Mouse (Mus musculus): Measurements from ENCODE around the gene Nobox.

The Nobox gene

DNA sequence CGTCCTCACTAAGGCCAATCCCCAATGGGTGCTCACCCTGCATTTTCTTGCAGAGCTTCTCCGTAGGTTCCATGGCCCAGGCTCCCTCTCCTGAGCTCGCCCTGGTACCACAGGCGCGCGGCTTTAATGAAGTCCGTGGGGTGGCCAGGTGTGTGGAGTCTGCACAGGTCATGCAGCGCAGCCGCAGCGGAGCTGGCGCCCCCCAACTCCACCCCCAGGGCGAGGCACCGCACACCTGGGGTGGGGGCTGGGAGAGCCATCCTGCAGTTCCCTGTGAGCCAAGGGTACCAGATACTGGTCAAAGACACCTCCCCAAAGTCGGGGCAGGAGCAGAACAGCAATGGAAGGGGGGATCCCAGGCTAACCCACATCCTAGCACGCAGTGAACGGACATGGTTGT is at the start of gene Nobox:
Gene Nobox, minus strand, starts transcription at position 101 of the 400 bp plus-strand sequence.
- no peak for DNase-seq

DNA sequence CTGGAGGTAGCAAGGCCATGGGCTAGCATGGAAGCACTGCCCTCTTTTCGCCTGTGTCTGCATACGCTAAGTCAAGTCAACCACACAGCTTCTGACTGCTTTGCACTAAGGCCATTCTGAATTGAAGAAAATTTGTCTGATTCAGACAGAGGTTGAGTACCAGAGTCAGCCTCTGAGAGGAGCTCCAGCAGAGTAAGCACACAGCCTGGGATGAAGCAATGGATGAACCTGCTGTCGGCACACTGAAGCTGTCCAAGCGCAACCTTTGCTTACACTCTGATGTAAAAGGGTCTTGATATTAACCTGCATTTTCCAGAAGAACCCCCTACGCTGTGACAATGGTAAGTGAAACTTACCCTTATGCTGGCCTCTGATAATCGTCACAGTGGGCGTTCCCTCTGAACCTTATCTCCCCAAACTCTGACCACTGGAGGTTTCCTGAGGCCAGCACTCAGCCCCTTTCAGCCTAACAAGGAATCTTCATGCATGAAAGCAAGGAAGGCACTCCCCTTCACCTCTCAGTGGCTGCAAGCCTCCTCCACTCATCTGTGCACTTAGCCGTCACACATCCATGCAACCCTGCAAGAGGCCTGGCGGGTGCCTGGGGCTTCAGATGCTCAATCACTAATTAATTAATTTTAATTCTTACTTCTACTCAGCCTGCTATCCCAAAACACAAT is 45.3 kb upstream of the Nobox start:
- no peak for DNase-seq

DNA sequence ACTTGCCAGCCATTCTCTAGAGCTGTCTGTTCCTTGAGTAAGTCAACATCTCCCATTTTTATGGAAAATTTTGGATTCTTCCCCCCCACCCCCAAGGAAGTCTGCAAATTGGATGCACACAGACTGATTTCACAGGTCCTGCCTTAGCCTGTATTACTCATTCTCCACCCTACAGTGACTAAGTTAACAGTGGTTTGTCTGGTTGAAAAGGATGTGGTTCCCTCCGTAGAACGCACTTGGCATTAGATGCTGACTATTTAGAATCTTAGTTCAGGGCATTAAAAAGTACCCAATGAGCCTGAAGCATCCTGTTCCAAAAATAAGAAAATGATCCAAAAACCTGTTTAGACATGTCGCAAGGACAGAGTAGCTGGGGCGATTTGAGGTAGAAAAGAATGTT is 44.1 kb upstream of the Nobox start:
- no peak for DNase-seq

DNA sequence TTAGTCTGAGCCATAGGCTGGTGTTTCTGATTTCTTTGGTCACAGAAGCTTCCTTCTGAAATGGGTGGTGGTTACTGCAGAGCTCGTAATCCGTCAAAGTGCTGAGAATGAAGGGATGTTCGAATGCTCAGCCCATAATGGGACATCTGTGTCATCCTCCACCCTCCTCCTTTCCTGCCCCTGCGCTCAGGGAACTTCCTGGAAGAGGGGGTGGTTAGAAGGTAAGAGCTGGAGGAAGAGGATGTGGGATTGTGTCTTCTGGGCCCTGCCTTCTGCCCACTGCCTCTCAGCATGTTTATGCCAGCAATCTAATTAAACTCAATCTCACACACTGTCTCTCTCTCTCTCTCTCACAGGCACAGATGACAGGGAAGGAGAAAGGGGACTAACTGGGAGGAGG is 39.7 kb upstream of the Nobox start:
- DNase-seq, result no peak

DNA sequence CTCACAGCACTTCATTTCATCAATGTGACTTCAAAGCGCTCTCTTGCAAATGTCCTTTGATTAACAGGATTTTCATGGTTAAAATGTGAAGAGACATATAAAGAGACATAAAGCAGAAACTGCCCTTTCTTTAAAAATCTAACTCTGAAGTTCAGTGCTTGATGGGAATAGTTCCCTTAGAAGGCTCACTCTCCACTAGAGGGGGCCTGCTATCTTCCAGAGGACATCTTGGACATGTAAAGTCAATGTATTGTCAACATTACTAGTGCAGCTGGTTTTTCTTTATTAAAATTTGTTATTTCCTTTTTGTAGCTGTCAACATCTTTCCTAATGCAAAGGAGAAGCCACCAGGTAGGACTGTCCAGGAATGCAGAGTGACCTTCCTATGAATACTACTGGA is 38.3 kb upstream of the Nobox start:
- no peak for DNase-seq

DNA sequence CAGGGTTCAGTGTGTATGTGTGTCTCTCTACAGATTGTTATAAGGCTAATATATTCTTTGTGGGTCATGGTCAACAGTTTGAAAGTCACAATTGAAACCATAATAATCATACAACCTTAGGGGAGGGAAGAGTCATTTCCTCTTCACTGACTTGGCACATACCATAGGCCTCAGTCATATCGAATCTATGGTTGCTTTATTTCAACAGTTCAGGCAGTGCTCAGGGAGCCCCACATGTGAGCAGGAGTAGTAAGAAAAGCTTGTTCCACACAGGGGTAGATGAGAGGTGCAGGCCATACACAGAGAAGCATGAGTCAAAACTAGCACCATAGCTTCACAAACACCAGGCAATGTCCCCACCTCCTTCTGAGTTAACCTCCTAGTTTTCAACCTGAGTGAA is 33.7 kb upstream of the Nobox start:
- DNase-seq, result no peak

DNA sequence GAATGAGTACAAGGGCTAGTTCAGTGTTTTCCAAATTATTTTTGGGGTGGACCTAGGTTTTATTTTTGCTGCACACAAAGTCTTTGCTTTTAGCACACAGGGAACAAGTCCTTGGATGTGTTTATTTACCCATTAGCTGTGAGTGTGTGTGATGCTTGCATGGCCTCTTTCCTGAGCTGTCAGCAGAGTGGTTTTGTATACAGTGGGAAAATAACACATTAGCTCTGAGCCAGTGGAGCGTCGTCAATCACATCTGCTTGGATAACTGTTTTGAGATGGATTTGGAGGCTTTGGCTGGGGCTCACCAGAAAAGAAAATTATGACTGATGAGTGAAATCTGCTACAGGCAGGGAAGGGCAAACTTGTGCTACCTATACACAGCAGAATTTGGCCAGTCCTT is 33.0 kb upstream of the Nobox start:
- DNase-seq, result no peak

DNA sequence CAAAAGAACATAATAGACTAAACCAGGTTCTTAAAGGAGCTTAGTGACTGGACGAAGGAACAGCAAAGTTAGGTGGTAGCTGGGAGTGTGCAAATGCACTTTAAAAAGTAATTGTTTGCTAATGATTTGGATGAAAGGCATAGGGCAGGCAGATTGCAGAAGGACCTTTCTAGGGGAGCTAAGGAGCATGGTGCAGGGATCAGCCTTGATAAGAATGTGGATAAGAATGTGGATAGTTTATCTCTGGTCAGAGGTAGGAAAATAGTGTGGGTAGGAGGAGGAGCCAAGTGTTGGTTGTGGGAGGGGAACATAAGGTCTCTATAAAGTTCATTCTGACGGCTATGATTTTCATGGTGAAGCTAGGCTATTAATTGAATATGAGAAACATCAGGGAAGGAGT is 29.4 kb upstream of the Nobox start:
- DNase-seq, result no peak

DNA sequence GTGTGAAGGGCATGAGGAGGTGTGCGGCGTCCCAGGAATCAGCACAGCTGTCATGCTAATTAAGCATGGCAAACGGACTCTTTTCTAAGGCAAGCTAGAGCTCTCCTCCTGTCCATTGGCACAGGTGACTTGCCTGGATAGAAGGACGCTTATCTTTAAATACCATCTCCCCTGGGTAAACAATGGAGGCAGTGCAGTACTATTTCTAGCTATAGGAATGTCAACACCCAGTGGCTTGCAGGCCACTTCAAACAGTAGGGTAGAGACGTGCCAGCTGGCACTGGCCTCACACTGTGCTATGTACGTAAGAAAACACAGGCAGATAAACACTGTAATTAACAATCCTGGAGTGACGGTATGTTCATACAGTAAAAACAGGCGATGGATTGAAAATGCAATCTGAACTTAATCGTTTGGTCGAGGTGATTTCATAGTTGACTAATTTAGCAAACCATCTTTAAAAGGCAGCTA is 28.2 kb upstream of the Nobox start:
- DNase-seq, result no peak

DNA sequence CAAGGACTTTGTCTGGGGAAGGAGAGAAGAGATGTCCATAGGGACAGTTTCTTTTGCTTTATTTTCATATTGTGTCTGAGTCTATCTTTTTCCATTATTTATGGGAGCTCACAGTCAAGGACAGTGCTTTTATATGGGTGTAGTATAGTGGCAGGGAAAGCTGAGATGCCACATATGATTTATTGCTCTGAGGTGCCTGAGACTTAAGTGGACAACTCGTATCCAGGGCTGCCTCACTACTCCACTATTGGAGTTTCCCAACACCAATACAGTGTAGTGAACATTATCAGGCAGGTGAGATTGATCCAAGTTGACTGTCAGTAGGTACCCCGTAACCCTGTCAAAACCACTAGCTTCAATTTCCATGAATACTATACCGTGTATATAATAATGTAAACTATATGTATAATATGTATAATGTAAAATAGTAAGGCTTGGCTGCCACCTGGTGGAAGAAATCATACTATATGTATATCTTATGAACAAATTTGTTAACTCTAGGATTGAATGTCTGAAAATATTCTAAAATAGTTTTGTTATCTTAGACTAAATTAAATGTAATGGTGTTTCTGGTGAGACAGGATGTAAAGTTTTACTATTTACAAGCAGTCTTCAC is 26.4 kb upstream of the Nobox start:
- DNase-seq, result no peak

DNA sequence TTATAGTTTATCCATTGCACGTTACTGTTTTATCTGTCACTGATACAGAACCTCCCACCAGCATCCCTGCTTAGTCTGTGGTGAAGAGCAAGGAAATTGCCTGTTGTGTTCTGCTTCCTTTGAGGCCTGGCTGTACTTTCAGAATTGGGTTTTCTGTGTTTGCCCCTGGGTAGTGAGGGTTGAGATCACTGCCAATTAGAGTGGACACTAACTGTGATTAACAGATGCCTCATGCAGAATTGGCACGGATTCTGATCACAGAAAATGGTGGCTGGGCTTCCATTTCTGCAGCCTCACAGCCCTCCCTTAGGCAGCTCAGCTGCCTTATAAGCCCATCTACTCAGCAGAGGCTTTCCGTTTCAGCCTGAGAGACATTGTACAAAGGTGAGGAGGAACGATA is 24.1 kb upstream of the Nobox start:
- DNase-seq, result no peak

DNA sequence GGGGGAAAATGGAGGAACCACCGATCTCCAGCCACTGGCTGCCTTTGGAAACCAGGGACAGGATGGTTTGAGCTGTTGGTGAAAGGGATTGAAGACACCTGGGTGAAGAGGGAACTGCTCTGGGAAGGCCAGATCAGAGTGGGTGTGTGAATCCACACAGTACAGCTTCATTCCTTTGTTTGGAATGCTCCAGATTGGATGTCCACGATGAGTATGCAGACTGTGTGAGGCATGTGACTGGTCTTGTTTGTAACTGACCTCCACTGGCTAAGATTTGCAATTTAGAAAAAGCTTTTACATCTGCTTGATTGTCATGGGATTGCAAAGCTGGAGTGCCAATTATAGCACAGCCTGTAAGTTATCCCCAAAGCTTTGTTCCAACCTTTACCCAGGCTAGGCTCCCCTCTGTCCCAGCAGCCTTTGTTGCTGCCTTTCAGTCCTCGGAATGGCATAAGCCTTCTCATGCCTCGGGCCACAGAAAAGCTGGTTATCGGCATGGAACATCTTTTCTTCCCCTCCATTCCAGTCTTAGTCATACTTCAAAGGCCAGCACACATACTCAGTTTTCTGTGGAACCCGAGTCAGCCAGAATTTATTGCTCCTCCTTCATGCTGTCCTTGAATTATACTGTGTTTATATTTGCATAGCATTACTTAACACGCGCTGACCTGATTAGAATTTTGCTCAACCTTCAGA is 3.8 kb upstream of the Nobox start:
- no peak for DNase-seq

DNA sequence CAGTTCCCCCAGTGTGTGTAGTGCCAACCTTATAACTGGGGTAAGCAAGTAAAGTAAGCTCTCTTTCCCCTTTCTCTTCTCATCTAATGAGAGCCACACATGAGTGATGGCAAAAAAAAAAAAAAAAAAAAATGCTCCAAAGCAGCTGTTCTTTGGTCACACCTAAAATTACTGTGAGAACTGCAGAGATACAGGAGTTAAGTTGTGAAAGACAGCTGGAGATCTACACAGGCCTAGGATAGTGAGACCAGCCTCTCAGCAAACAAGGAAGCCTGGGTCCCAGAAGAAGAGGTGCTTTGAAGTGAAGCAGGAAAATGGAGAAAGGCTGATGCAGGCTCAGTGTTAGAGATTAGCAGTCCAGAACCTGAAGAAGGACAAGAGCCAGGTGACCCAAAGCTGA is 3.2 kb upstream of the Nobox start:
- no peak for DNase-seq

DNA sequence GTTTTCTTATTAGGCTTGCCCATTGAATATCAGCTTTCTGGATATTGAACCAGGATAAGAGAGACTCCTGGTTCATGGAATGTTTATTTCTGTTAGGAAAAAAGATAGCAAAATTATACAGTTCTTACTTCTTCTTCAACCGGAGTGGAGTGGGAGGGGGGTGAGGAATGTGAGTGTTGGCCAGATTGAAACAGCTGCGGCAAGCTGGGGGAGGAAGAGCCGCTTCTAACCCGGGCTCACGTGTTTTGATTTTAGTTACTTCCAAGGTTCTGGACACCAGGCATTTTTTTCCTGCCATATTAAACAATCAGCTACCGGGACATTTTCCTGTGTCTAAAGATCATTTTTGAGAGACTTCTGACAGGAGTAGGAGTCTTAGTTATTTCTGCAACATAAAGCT is 717 bp upstream of the Nobox start:
- DNase-seq, result no peak

DNA sequence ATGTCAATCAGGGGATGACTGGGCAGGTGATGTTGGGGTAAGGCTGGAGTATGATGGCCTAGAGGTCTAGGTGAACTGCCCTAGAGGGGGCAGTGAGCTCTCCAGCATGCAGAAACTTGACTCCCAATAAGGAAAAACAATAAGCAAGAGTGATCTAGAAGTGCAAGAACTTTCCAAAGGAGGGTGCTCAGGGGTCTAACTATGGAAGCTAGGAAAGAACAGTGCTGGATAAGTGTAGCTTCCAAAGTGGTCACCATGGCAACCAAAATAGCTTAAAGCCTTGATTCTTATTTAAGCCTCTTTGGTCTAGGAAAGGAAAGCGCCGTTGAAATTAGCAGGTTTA is 11.9 kb downstream of the Nobox start:
- DNase-seq, result no peak

DNA sequence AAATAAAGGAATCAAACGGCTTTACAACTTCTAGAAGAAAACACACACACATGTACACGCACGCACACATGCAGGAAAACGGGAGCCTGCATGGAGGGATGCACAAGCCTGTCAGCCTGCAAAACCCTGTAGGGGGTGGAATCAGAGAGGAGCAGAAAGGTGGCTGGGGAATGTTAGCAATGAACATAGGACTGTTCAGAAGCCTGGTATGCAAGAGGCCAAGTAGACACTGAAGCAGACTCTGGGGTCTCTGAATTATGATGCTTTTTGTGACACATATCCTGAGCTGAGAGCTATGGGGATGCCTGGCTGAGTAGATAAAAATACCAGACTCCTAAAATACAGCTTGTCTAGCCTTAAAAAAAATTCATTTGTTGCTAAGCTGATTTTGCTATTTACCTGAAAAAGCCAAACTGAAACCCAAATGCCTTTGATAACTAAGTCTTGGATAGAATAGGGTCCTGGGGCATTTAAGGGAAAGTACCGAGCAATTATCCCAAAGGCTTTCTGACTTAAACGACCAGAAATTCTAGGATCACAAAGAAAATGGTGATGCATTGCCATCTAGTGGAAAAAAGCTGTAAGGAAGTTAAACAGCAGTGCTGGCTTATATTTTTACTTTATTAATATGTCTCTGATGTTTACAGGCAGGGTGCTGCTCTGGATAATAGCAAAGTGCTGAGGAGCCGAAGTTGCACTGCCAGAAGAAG is 12.4 kb downstream of the Nobox start:
- no peak for DNase-seq

DNA sequence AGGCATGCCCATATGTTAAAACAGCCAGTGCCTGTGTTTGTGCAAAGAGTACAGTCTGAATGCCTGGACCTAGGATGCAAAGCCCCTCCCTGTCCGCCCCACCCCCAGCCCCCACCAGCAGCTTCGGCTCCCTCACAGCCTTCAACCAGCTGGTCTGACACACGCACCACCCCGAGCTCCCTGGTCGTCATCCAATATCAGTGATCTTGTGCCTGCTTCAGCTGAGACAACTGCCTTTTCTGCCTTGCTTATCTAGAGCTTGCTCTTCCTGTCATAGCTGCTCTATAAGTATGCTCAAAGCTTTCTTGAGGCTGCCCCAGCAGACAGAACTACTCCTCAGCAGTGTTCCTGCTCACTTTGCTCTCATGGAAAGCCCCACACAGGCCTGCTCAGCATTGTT is 13.4 kb downstream of the Nobox start:
- no peak for DNase-seq

DNA sequence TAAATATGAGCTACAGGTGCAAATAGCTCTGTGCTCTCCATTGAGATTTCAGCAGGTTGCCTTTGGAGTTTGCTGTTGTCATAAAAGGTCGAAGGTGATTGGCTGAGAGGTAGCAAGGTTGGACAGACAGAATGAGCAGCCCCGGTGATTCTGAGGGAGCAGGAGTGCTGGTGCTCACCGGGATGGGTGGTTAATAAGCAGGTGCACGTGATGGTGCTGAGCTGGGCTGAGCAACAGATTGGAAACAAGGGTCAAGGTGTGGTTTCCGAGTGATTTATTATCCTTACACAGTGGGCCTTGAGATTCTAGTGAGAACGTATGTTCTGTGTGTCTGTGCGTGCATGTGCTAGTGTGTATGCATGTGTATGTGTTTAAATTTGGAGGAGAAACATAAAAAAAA is 16.2 kb downstream of the Nobox start:
- no peak for DNase-seq

DNA sequence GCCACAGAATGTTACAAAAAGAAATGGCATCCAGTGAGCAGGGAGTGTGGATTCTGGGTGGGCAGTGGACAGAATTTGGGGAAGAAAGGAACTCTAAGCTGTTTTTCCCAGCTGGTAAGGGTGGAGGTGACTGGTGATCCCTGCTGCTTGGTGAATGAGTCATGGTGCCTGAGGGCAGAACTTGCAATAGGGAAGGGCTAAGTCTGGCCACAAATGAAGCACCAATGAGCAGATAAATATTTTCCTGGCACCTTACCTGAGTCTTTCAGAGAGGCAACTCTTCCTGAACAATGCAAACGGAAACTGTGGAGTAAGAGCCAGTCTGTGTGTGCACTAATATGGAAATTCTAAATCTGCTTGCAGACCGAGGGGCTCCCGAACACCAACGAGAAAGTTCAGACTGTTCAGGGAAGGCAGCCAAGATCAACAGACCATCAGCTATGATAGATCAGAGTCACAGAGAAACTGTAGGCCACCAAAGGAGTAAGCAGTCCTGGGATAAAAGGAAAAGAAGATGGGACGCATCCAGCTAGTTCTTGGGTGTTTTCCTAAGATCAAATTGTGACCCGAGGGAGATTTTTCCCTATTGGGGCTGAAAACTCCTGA is 16.8 kb downstream of the Nobox start:
- DNase-seq, result no peak

DNA sequence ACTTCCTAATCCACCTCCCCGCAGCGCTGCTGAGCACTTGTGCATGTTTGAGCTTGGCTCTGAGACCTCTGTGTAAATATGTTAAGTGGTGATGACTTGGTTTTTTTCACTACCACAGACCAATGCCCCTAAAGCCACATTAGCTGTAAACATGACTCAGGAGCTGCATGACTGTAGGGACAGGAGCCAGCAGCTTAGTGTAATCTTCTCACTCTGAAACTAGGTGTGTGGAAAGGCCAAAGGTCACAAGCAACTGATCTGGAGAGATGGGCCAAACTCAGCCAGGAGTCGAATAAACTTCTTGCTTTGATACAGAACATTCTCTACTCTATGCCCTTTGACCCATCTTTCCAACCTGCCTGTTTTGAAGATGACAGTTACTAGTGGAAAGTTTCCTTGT is 17.3 kb downstream of the Nobox start:
- no peak for DNase-seq

DNA sequence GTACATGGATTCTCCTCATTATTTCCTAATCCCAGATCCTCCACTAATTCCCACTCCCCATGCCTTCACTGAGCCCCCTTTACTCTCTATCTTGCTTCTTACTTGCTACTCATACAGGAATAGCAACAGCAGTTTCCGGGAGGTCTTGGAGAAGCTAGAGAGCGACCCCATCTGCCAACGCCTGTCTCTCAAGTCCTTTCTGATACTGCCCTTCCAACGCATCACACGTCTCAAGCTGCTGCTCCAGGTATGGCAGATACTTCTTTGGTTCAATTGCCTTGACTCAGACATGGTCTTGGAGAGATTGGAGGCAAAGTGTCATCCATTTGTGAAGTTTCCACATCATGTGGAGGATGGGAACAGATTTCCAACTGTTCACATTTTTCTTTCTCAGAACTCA is 28.9 kb downstream of the Nobox start:
- DNase-seq, result no peak

DNA sequence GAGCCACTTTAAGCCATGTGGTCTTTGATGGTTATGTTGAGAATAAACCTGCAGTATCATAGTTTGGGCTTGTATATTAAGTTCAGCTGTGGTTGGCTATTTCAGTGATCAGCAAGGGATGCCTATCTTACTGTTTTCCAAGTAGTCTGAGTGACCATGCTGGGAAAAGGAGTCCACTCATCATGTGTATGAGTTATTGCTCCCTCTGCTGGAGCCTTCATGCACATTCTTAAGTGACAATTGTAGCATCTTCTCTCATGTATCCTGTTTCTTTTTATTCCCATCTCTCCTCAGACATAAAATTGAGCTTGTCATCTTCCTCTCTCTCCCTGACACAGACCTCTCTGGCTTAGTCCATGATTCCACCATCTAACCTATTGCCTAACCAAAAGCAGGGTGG is 31.1 kb downstream of the Nobox start:
- DNase-seq, result no peak

DNA sequence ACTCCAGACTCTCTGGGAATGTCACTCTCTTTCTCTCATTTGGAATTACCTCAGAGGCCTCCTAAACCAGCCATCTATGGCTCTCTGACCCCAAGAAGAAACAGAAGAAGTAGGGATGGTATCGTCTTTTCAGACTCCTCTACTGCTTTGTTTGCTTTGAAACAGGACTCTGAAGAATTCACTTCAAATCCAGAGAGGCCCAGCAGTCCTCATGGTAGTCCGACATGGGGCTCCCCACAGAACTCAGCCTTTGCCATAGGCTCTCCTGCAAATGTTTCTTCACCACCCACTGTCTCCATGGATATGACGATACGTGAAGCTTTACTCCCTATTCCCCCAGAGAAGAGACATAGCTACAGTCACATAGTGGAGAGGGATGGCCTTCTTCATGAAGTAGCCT is 35.2 kb downstream of the Nobox start:
- DNase-seq, result no peak

Measured in thymus, adult 18-20 months (tissue).